8 mouse cellular contexts compared by ENCODE assay signal in the genomic region with DNA sequence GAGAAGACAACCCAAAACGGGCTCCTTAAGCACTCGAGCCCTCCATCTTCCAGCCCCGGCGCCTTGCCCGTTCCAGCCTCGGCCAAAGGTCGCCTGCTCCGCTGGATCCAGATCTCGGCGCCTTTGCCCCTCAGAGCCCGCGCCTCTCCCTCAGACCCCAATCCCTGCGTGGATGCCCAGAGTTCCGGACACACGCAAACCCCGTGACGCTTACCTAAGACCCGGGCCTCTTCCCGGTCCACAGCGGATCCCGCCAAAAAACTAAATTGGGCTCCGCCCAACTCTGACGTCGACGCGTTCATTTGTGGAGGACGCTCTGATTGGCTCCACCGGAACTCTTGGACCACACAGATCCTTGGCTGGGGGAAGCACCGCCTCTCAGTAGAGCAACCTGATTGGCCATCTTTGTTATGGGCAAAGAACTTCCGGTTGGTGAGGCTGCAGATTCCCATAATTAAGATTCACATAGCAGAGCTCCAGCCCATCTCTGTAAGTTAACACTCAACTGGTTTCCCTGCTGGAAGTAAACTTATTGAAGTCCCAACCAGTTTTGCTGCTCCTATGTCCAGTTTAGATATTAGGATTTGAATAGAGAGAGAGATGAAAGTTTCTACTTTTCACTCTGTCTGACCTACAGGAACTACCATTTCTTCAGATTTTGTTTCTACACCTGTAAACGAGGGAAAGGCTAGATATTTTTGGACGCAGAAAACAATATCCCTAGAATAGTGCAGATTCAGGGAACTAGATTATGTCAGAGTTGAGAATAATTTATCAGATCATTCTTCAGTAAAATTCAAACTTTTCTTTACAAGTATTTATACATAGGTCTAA. TPM values are rescaled to one million over a fixed set of nuclear protein-coding genes. Genes with fewer than 3 reads are reported as not detected.
A peak's percentile ranks its signal among the peaks of the same experiment; 100 is the strongest.
DNase-seq lines count a peak whose midpoint lies in the region; ATAC-seq and TF ChIP-seq lines count a peak whose summit lies in the region.

Mcm10 (minus strand) TSS at position 301 of the 834 bp plus-strand sequence.

- no peaks in the 10 kb centered on the region for H3K9me3 ChIP-seq in megakaryocyte, embryonic 14.5 days

- H3K4me3 ChIP-seq in cortical plate, adult 2 months (ENCODE audit: insufficient read depth, low read length): peak within 1 kb of the TSS; percentile 7; the same call in 1 of the 2 replicates
- H3K4me3 ChIP-seq in megakaryocyte, embryonic 14.5 days (replicated peaks): peak within 1 kb of the TSS; percentile 94

- H3K36me3 ChIP-seq in megakaryocyte, embryonic 14.5 days (replicated peaks; ENCODE audit: low read length): peaks cover 43% of the 10 kb centered on the region

- no peak for TF ChIP-seq CTCF in cortical plate, adult 2 months (IDR thresholded peaks at IDR 0.05; ENCODE audit: extremely low read depth, insufficient read depth, low read length)

- ATAC-seq in activated CD4-positive, CD25-positive, alpha-beta regulatory T cell, adult 4 months: peak; percentile 100

- no peak for TF ChIP-seq POLR2A in cortical plate, adult 2 months (IDR thresholded peaks at IDR 0.05; ENCODE audit: extremely low read depth, insufficient read depth, low read length)

- no peak within 1 kb of the TSS for H3K27ac ChIP-seq in cortical plate, adult 2 months (ENCODE audit: insufficient read depth, low read length)

- H3K27me3 ChIP-seq in megakaryocyte, embryonic 14.5 days (replicated peaks): no peaks in the 10 kb centered on the region

- peak; percentile 83 to 90 for DNase-seq in gastrocnemius, adult 8-10 months (ENCODE audit: low spot score in 2 of 2)
- peak; percentile 95 for DNase-seq in hindlimb bud, embryonic 11.5 days (ENCODE audit: extremely low spot score, low read depth, low spot score)
- DNase-seq in left cerebral cortex, adult 8-10 months (ENCODE audit: low spot score in 2 of 2): peak; percentile 82 to 92
- peak; percentile 96 to 98 for DNase-seq in right cerebral cortex, postnatal 10 days (ENCODE audit: low spot score in 2 of 2)
- DNase-seq in urinary bladder, postnatal 25 days (ENCODE audit: low spot score): peak; percentile 89

- no peaks in the 10 kb centered on the region for H3K4me1 ChIP-seq in cortical plate, adult 2 months (ENCODE audit: control insufficient read depth, insufficient read depth, low read length)
- peaks cover 50% of the 10 kb centered on the region for H3K4me1 ChIP-seq in megakaryocyte, embryonic 14.5 days

RNA-seq across cellular contexts. Expression of gene Mcm10, which starts in this region (rescaled TPM):
- polyA plus RNA-seq in activated CD4-positive, CD25-positive, alpha-beta regulatory T cell, adult 4 months (2017; shearing (Covaris generic)): 10 to 100 TPM in 1 of 2 experiments, 1 to 10 TPM in 1; 7.7 to 12.3 TPM
- 1.7 and 2.3 TPM in 2 replicates for polyA plus RNA-seq in cortical plate, adult 2 months (2012; rRNA removed)
- total RNA-seq in gastrocnemius, adult 8-10 months (2022): not detected
- 1 to 10 TPM in 2 of 4 experiments, under 1 TPM in 2; 0.66 to 1.9 (median 1.1) TPM for total RNA-seq in left cerebral cortex, adult 8-10 months (2022)
- polyA plus RNA-seq in megakaryocyte, embryonic 14.5 days (2012; ENCODE audit: insufficient read depth, low replicate concordance): 3.9 and 6.6 TPM in 2 replicates

Comparison
In these comparisons a context has a peak if more than half of its experiments do, and no peak if none do; other contexts are left out.
1. Peak in DNase-seq in gastrocnemius, adult 8-10 months; RNA of the gene not detected or under 1 TPM.